Mouse (Mus musculus) kidney, adult 2 months (tissue): Measurements from ENCODE around the gene Egfr. TPM values are rescaled to one million over a fixed set of nuclear protein-coding genes. Genes with fewer than 3 reads are reported as not detected.

Source experiments
- DNase-seq: peaks from one replicate; pipeline ENCODE4 v3.0.0; 2021
- H3K27ac ChIP-seq: fragments of 200-500 bp; 2 replicates; pipeline ENCODE4 v1.5.1; 2012; ENCODE audit warnings: low read depth, low read length, control low read depth, inconsistent platforms; ENCODE audit not compliant: insufficient read depth
- H3K27me3 ChIP-seq: fragments of 200-500 bp; replicated peaks from 2 replicates; pipeline ENCODE4 v1.6.1; 2012; ENCODE audit warnings: mild to moderate bottlenecking, moderate library complexity, low read length, inconsistent platforms; ENCODE audit not compliant: control insufficient read depth, insufficient read depth
- H3K36me3 ChIP-seq: fragments of 200-500 bp; 2 replicates; pipeline ENCODE4 v1.6.1; 2012; ENCODE audit warnings: mild to moderate bottlenecking, moderate library complexity, low read length, inconsistent platforms; ENCODE audit not compliant: control insufficient read depth, insufficient read depth
- H3K4me1 ChIP-seq: fragments of 200-500 bp; 2 replicates; pipeline ENCODE4 v1.6.1; 2011; ENCODE audit warnings: low read length; ENCODE audit not compliant: control insufficient read depth, insufficient read depth
- H3K4me3 ChIP-seq: fragments of 200-500 bp; 2 replicates; pipeline ENCODE4 v1.5.1; 2011; ENCODE audit warnings: mild to moderate bottlenecking, low read depth, low read length, control low read depth; ENCODE audit not compliant: insufficient read depth
- CTCF ChIP-seq: fragments of 200-500 bp; conservative IDR thresholded peaks from 2 replicates; pipeline ENCODE4 v1.5.1; 2011; ENCODE audit warnings: low read depth, mild to moderate bottlenecking, control low read depth, low read length, moderate library complexity, mixed read lengths; ENCODE audit not compliant: insufficient read depth, insufficient read length
- POLR2A ChIP-seq: fragments of 200-500 bp; IDR thresholded peaks from one replicate; pipeline ENCODE4 v1.6.1; 2011; ENCODE audit warnings: low read depth, low read length, control low read depth
- WGBS: fragments of 180-500 bp; shearing (Covaris S2); methylation state at CpG from one replicate; pipeline ENCODE4 v1.1.7; 2018; 5-methylcytosine and 5-hydroxymethylcytosine counted together
- polyA plus RNA-seq: library from polyadenylated mRNA; depleted of rRNA; stranded (reverse); fragments of >200 nt; gene quantifications from 2 replicates; pipeline ENCODE4 v1.2.3, GENCODE M21; 2012

The Egfr gene
- polyA plus RNA-seq, 1 experiment = 19.9 TPM

DNA sequence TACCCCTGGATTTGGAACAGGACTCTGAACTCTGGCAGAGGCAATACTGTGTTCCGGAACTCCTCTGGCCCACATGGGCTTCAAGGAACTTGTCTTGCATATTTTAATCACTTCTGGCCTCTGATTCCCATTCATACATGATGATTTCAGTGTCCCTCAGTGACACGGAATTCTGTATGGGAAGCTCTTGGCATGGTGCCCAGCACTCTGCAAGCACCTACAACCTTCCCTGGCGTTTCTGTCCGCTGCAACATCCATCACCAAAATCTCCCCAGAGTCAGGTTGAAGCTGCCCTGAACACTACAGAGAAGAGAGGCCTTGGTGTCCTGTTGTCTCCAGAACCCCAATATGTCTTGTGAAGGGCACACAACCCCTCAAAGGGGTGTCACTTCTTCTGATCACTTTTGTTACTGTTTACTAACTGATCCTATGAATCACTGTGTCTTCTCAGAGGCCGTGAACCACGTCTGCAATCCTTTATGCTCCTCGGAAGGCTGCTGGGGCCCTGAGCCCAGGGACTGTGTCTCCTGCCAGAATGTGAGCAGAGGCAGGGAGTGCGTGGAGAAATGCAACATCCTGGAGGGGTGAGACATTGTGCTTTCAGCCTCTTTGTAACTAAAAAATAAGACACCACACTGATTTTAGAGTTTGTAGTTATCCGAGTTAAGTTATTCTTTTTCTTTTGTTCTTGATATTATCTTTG is 125.8 kb downstream of the Egfr start:
- no peak for TF ChIP-seq POLR2A
- no peak for TF ChIP-seq CTCF
- WGBS = 47% methylated on average over 9 of the region's 9 CpGs
- Histone ChIP-seq H3K4me1 (peaks cover 8% of the 10 kb centered on the region), H3K4me3 (no peak overlapping the region), H3K27ac (no peak overlapping the region), H3K36me3 (peaks cover 2% of the 10 kb centered on the region), H3K27me3 (no peaks in the 10 kb centered on the region)
- DNase-seq = peak; percentile 20

DNA sequence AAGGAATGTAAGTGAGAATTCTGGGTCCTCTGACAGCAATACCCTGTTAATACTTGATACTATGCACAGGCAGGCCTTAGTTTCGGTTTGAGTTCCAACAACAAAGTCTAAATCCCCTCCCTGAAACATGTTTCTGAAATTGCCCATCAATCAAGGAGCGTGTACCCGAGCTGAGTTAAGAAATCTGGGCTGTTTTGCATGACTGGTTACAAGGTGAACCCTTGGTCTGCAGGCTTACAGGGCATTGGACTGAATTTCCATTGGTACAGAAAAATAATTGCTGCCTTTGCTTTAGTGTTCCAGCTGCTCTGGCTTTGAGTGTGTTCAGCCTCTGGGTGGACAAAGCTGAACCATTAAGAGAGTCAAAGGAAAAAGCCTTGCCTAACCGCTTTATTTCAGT is 129.9 kb downstream of the Egfr start:
- peaks cover 4% of the 10 kb centered on the region; the same call in 1 of the 2 replicates for H3K36me3 ChIP-seq
- H3K4me3 ChIP-seq = no peak overlapping the region
- WGBS = 33% methylated on average over 4 of the region's 4 CpGs
- H3K4me1 ChIP-seq = peaks cover 8% of the 10 kb centered on the region
- H3K27me3 ChIP-seq = no peaks in the 10 kb centered on the region
- peak; percentile 88 for DNase-seq
- H3K27ac ChIP-seq = peak overlapping the region; percentile 94
- TF ChIP-seq CTCF (no peak), POLR2A (no peak)

- Histone ChIP-seq H3K27ac (no peak overlapping the region), H3K4me3 (no peak overlapping the region), H3K4me1 (peaks cover 8% of the 10 kb centered on the region), H3K27me3 (no peaks in the 10 kb centered on the region), H3K36me3 (peaks cover 6% of the 10 kb centered on the region)
- WGBS = 63% methylated on average over 6 of the region's 6 CpGs
- no peak for DNase-seq
- TF ChIP-seq POLR2A (no peak), CTCF (no peak)
Observed at GRCm38 (mm10) chr11:16886152-16886551, 134.1 kb downstream of the Egfr start.

GRCm38 (mm10) chr11:16888086-16888485 is 136.1 kb downstream of the Egfr start:
- no peak for TF ChIP-seq CTCF
- TF ChIP-seq POLR2A = no peak
- Histone ChIP-seq H3K4me1 (no peaks in the 10 kb centered on the region), H3K27ac (no peak overlapping the region), H3K4me3 (no peak overlapping the region), H3K27me3 (no peaks in the 10 kb centered on the region), H3K36me3 (peaks cover 2% of the 10 kb centered on the region)
- DNase-seq = no peak

- Histone ChIP-seq H3K27me3 (no peaks in the 10 kb centered on the region), H3K4me1 (no peaks in the 10 kb centered on the region), H3K36me3 (peaks cover 3% of the 10 kb centered on the region), H3K4me3 (no peak overlapping the region), H3K27ac (no peak overlapping the region)
- WGBS = 73% methylated on average over 13 of the region's 13 CpGs
- DNase-seq = peak; percentile 24
- TF ChIP-seq POLR2A = no peak
- TF ChIP-seq CTCF = no peak
Observed at GRCm38 (mm10) chr11:16895441-16896356, 143.7 kb downstream of the Egfr start.

DNA sequence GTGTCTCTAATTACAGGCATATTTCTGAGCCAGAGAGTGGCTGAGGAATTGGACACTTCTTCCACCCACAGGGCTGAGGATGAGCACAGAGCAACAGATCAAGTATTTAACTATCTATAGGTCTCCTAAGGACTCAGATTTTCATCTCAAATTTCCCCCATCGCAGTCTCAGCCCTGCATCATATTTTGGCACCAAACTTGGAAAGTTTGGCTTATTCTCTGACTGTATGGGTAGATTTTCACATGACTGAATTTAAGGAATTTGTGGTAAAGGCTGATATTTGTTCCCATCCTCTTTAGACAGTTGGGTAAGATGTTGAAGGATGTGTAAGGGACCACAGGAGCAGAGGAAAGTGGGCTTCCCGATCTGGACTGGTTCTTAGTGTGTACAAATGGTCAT is 145.7 kb downstream of the Egfr start:
- 77% methylated on average over 2 of the region's 2 CpGs for WGBS
- Histone ChIP-seq H3K4me1 (no peaks in the 10 kb centered on the region), H3K4me3 (no peak overlapping the region), H3K27me3 (no peaks in the 10 kb centered on the region), H3K36me3 (peaks cover 3% of the 10 kb centered on the region), H3K27ac (no peak overlapping the region)
- no peak for DNase-seq
- no peak for TF ChIP-seq POLR2A
- TF ChIP-seq CTCF = no peak

GRCm38 (mm10) chr11:16900182-16900581 is 148.2 kb downstream of the Egfr start:
- H3K27ac ChIP-seq = no peak overlapping the region
- WGBS = 87% methylated on average over 1 of the region's 1 CpGs
- no peak for DNase-seq
- no peaks in the 10 kb centered on the region for H3K4me1 ChIP-seq
- H3K36me3 ChIP-seq = peaks cover 6% of the 10 kb centered on the region
- no peak for TF ChIP-seq POLR2A
- no peak for TF ChIP-seq CTCF
- H3K27me3 ChIP-seq = no peaks in the 10 kb centered on the region
- H3K4me3 ChIP-seq = no peak overlapping the region
